Mouse (Mus musculus) embryonic facial prominence, embryonic 13.5 days (tissue): ENCODE measurements around the gene Lrp10. TPM values are rescaled to one million over a fixed set of nuclear protein-coding genes. Genes with fewer than 3 reads are reported as not detected.

Experiments used
- ATAC-seq: fragments of 200-750 bp; cut with Nextera tagmentation; 2 replicates; pipeline ENCODE4 v1.8.0; 2017; ENCODE audit warnings: low read depth; ENCODE audit not compliant: insufficient number of reproducible peaks, insufficient read depth, low FRiP score, low TSS enrichment
- H3K27ac ChIP-seq: fragments of 300-500 bp; sonication (generic); 2 replicates; pipeline ENCODE4 v1.5.1; 2015; ENCODE audit warnings: moderate library complexity, mild to moderate bottlenecking, inconsistent platforms
- H3K27me3 ChIP-seq: fragments of 300-500 bp; sonication (generic); 2 replicates; pipeline ENCODE4 v1.6.1; 2015; ENCODE audit warnings: mild to moderate bottlenecking, inconsistent platforms
- H3K36me3 ChIP-seq: fragments of 300-500 bp; sonication (generic); 2 replicates; pipeline ENCODE4 v1.6.1; 2015; ENCODE audit warnings: mild to moderate bottlenecking, inconsistent platforms
- H3K4me1 ChIP-seq: fragments of 300-500 bp; sonication (generic); 2 replicates; pipeline ENCODE4 v1.6.1; 2015; ENCODE audit warnings: inconsistent platforms
- H3K4me2 ChIP-seq: fragments of 300-500 bp; sonication (generic); 2 replicates; pipeline ENCODE4 v1.6.1; 2015; ENCODE audit warnings: moderate library complexity, mild to moderate bottlenecking, inconsistent platforms
- H3K4me3 ChIP-seq: fragments of 300-500 bp; sonication (generic); 2 replicates; pipeline ENCODE4 v1.5.1; 2015; ENCODE audit warnings: mild to moderate bottlenecking, inconsistent platforms
- H3K9ac ChIP-seq: fragments of 300-500 bp; sonication (generic); 2 replicates; pipeline ENCODE4 v1.6.1; 2015; ENCODE audit warnings: mild to moderate bottlenecking, inconsistent platforms
- H3K9me3 ChIP-seq: fragments of 300-500 bp; sonication (generic); 2 replicates; pipeline ENCODE4 v1.6.1; 2016; ENCODE audit warnings: inconsistent platforms
- WGBS: fragments of 180-500 bp; shearing (Covaris S2); methylation state at CpG from one replicate; pipeline ENCODE4 v1.1.7; 2015; ENCODE audit warnings: mixed read lengths; 5-methylcytosine and 5-hydroxymethylcytosine counted together
- polyA plus RNA-seq: library from polyadenylated mRNA; unstranded; fragments of >200 nt; fragmentation: Nextera tagmentation; extraction: Ambion mirVana; gene quantifications from 2 replicates; pipeline ENCODE4 v1.2.1, GENCODE M21; 2015

Gene Lrp10
- polyA plus RNA-seq, 1 experiment from 2014 or later = 33.1 TPM

GRCm38 (mm10) chr14:54509774-54510173 lies 45.8 kb downstream of the Lrp10 start:
- H3K4me3 ChIP-seq = no peak overlapping the region
- no peaks in the 10 kb centered on the region for H3K4me1 ChIP-seq
- no peak overlapping the region for H3K4me2 ChIP-seq
- H3K9me3 ChIP-seq = peaks cover 7% of the 10 kb centered on the region; the same call in 1 of the 2 replicates
- H3K9ac ChIP-seq = no peak overlapping the region
- peaks cover 88% of the 10 kb centered on the region for H3K36me3 ChIP-seq
- ATAC-seq = no peak
- no peaks in the 10 kb centered on the region for H3K27me3 ChIP-seq
- WGBS = 89% methylated on average over 9 of the region's 9 CpGs
- H3K27ac ChIP-seq = no peak overlapping the region

GRCm38 (mm10) chr14:54516710-54517310 lies 52.9 kb downstream of the Lrp10 start:
- Histone ChIP-seq H3K9me3 (peaks cover 7% of the 10 kb centered on the region; the same call in 1 of the 2 replicates), H3K36me3 (peaks cover 35% of the 10 kb centered on the region), H3K4me3 (peak overlapping the region; percentile 68), H3K27ac (no peak overlapping the region; the same call in 1 of the 2 replicates), H3K9ac (peak overlapping the region; percentile 82), H3K4me1 (peaks cover 20% of the 10 kb centered on the region), H3K4me2 (peak overlapping the region; percentile 69), H3K27me3 (no peaks in the 10 kb centered on the region)
- peak; percentile 40 for ATAC-seq
- WGBS = 4% methylated on average over 17 of the region's 17 CpGs

Other genes starting within 250 kb of the Lrp10 start
- gene Dad1, start 210.0 kb upstream of the Lrp10 start, polyA plus RNA-seq = 340 and 359 TPM in 2 replicates
- 50.5 TPM in 2 replicates for gene Abhd4, start 209.9 kb upstream of the Lrp10 start, polyA plus RNA-seq
- not detected in 2 replicates for gene Olfr49, start 179.2 kb upstream of the Lrp10 start, polyA plus RNA-seq
- 49.4 and 53.3 TPM in 2 replicates for gene Oxa1l, start 103.3 kb upstream of the Lrp10 start, polyA plus RNA-seq
- 4.5 and 6.2 TPM in 2 replicates for gene Slc7a7, start 46.4 kb upstream of the Lrp10 start, polyA plus RNA-seq
- gene Mrpl52, start 37.2 kb upstream of the Lrp10 start, polyA plus RNA-seq = 203 and 286 TPM in 2 replicates
- gene Mmp14, start 32.5 kb upstream of the Lrp10 start, polyA plus RNA-seq = 202 and 208 TPM in 2 replicates
- gene Rem2, start 12.0 kb downstream of the Lrp10 start, polyA plus RNA-seq = 2.1 and 3.6 TPM in 2 replicates
- gene Prmt5, start 53.4 kb downstream of the Lrp10 start, polyA plus RNA-seq = 84.6 and 86.6 TPM in 2 replicates
- 53.1 and 54.5 TPM in 2 replicates for gene Haus4, start 90.5 kb downstream of the Lrp10 start, polyA plus RNA-seq
- 55.6 and 63.3 TPM in 2 replicates for gene Ajuba, start 113.4 kb downstream of the Lrp10 start, polyA plus RNA-seq
- 8.9 and 9.1 TPM in 2 replicates for gene 4931414P19Rik, start 141.9 kb downstream of the Lrp10 start, polyA plus RNA-seq
- gene Psmb5, start 153.9 kb downstream of the Lrp10 start, polyA plus RNA-seq = 390 and 393 TPM in 2 replicates
- 0.06 TPM in 1 of 2 replicates, not detected in the other for gene Psmb11, start 157.3 kb downstream of the Lrp10 start, polyA plus RNA-seq
- not detected in 2 replicates for gene Gm17606, start 176.8 kb downstream of the Lrp10 start, polyA plus RNA-seq
- 6.8 and 7.9 TPM in 2 replicates for gene Cdh24, start 177.2 kb downstream of the Lrp10 start, polyA plus RNA-seq
- gene 1700123O20Rik, start 222.1 kb downstream of the Lrp10 start, polyA plus RNA-seq = 89.2 and 103 TPM in 2 replicates
- 169 and 173 TPM in 2 replicates for gene Acin1, start 222.8 kb downstream of the Lrp10 start, polyA plus RNA-seq
- 0.14 and 0.17 TPM in 2 replicates for gene Gm29776, start 234.7 kb downstream of the Lrp10 start, polyA plus RNA-seq
- gene Cebpe, start 248.0 kb downstream of the Lrp10 start, polyA plus RNA-seq = not detected in 2 replicates